Mouse (Mus musculus) frontal cortex, postnatal 25 days (tissue): ENCODE data around the gene Zbtb34.

Source experiments
- DNase-seq, 2 experiments: peaks; one replicate each; pipeline ENCODE4 v3.0.0; 2022; ENCODE audit warnings: low spot score in 2 of 2

Zbtb34 gene

GRCm38 (mm10) chr2:33446796-33447195, 15.7 kb upstream of the Zbtb34 start:
- DNase-seq = no peak

- no peak for DNase-seq
Measured at GRCm38 (mm10) chr2:33445741-33446140, 14.6 kb upstream of the Zbtb34 start.

- DNase-seq = no peak
Measured at GRCm38 (mm10) chr2:33444862-33445261, 13.7 kb upstream of the Zbtb34 start.

GRCm38 (mm10) chr2:33444358-33444757, 13.2 kb upstream of the Zbtb34 start:
- peak; percentile 69 to 76 for DNase-seq

- no peak for DNase-seq
Measured at GRCm38 (mm10) chr2:33442701-33443100, 11.6 kb upstream of the Zbtb34 start.

GRCm38 (mm10) chr2:33440893-33441292, 9.8 kb upstream of the Zbtb34 start:
- no peak for DNase-seq

GRCm38 (mm10) chr2:33439980-33440670, 9.0 kb upstream of the Zbtb34 start:
- DNase-seq = no peak

- DNase-seq = no peak
Measured at GRCm38 (mm10) chr2:33439471-33439881, 8.4 kb upstream of the Zbtb34 start.

GRCm38 (mm10) chr2:33438377-33438776, 7.3 kb upstream of the Zbtb34 start:
- no peak for DNase-seq

- no peak for DNase-seq
Measured at GRCm38 (mm10) chr2:33437184-33437583, 6.1 kb upstream of the Zbtb34 start.

GRCm38 (mm10) chr2:33436035-33436580, 5.0 kb upstream of the Zbtb34 start:
- no peak for DNase-seq

GRCm38 (mm10) chr2:33435036-33435650, 4.0 kb upstream of the Zbtb34 start:
- no peak for DNase-seq

- no peak for DNase-seq
Measured at GRCm38 (mm10) chr2:33432877-33433276, 1.8 kb upstream of the Zbtb34 start.

GRCm38 (mm10) chr2:33430081-33430770, 898 bp downstream of the Zbtb34 start:
- no peak for DNase-seq

GRCm38 (mm10) chr2:33429339-33429738, 1.8 kb downstream of the Zbtb34 start:
- DNase-seq = no peak

- no peak for DNase-seq
Measured at GRCm38 (mm10) chr2:33426640-33427398, 4.3 kb downstream of the Zbtb34 start.

- no peak for DNase-seq
Measured at GRCm38 (mm10) chr2:33417454-33417853, 13.7 kb downstream of the Zbtb34 start.

- DNase-seq = no peak
Measured at GRCm38 (mm10) chr2:33414019-33414418, 17.1 kb downstream of the Zbtb34 start.

GRCm38 (mm10) chr2:33412111-33412510, 19.0 kb downstream of the Zbtb34 start:
- DNase-seq = no peak

GRCm38 (mm10) chr2:33403511-33404003, 27.6 kb downstream of the Zbtb34 start:
- DNase-seq = no peak

GRCm38 (mm10) chr2:33402638-33403037, 28.5 kb downstream of the Zbtb34 start:
- no peak for DNase-seq

GRCm38 (mm10) chr2:33402236-33402635, 28.9 kb downstream of the Zbtb34 start:
- DNase-seq = peak; percentile 58 to 64
